Mouse (Mus musculus) lung, adult 2 months (tissue): ENCODE measurements around the gene Glt28d2.

Experiments
- CTCF ChIP-seq: fragments of 200-500 bp; IDR thresholded peaks from 2 replicates; pipeline ENCODE4 v1.5.1; 2011; ENCODE audit warnings: mild to moderate bottlenecking, low read length, control low read depth; ENCODE audit not compliant: insufficient read depth
- POLR2A ChIP-seq: fragments of 200-500 bp; IDR thresholded peaks from 2 replicates; pipeline ENCODE4 v1.6.1; 2011; ENCODE audit warnings: low read depth, mild to moderate bottlenecking, control low read depth, low read length, borderline replicate concordance; ENCODE audit errors: extremely low read depth

- TF ChIP-seq CTCF (no peak), POLR2A (no peak)
Observed at GRCm38 (mm10) chr3:85907136-85907535, 19.8 kb upstream of the Glt28d2 start.
